In the genomic region with DNA sequence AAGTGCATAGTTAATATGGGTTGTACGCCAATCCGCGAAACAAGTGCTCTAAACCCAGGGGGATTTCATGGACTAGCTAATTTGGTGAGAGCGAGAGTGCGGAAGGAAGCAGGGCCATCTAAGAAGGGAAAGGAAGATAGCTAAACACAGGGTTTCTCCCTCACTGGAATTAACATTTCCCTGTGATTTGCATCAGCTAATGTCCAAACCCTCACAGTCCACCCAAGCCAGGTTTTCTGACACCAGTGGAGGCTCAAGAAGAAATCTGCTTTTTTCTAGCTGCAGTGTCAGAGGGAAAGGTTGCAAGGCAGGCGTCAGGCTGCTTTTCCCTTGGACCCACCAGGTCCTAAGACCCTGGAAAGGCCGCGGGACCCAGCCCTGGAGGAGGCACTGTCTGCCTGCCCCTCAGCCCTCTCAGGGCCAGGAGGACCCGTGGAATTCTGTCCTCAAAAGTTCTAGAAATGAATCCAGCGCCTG, we compare ENCODE assay signal across 11 mouse cellular contexts. TPM values are rescaled to one million over a fixed set of nuclear protein-coding genes. Genes with fewer than 3 reads are reported as not detected.
DNase-seq lines count a peak whose midpoint lies in the region; ATAC-seq and TF ChIP-seq lines count a peak whose summit lies in the region.
"Had no signal": no experiment of that assay in that cellular context is flagged by ENCODE, and none has a peak within 500 bp of the region (broad histone marks: within the 10 kb centered on the region; RNA-seq: fewer than 3 reads in every experiment).

No protein-coding gene starts in this region.

- no peaks in the 10 kb centered on the region for H3K27me3 ChIP-seq in heart, embryonic 10.5 days (ENCODE audit: insufficient read depth, poor library complexity, severe bottlenecking)
- H3K27me3 ChIP-seq in heart, postnatal 0 days (ENCODE audit: control insufficient read depth, insufficient read depth, low read length) = no peaks in the 10 kb centered on the region
- no peaks in the 10 kb centered on the region for H3K27me3 ChIP-seq in midbrain, embryonic 12.5 days

- 0 out of 2 replicates have a peak, but pooled peaks have one; percentile 30 for ATAC-seq in heart, postnatal 0 days (ENCODE audit: insufficient read depth, low read depth)
- ATAC-seq in midbrain, embryonic 12.5 days (ENCODE audit: low FRiP score, low read depth) = no peak
- ATAC-seq in granulocyte monocyte progenitor cell, adult 5-6 weeks (replicated peaks; ENCODE audit: poor library complexity, severe bottlenecking) = no peak

- TF ChIP-seq CTCF in heart, postnatal 0 days (IDR thresholded peaks at IDR 0.05; ENCODE audit: low read depth) = no peak

- no peaks in the 10 kb centered on the region for H3K36me3 ChIP-seq in heart, embryonic 10.5 days
- H3K36me3 ChIP-seq in ES-E14 (ENCODE audit: control insufficient read depth, insufficient read depth, low read length, poor library complexity, severe bottlenecking) = no peaks in the 10 kb centered on the region
- H3K36me3 ChIP-seq in heart, postnatal 0 days (replicated peaks; ENCODE audit: control insufficient read depth, insufficient read depth, low read length) = no peaks in the 10 kb centered on the region
- H3K36me3 ChIP-seq in midbrain, embryonic 12.5 days = no peaks in the 10 kb centered on the region

- H3K4me1 ChIP-seq in heart, embryonic 10.5 days = peaks cover 64% of the 10 kb centered on the region
- no peaks in the 10 kb centered on the region for H3K4me1 ChIP-seq in ES-E14 (ENCODE audit: control insufficient read depth in 2 of 2, insufficient read depth in 2 of 2, low read length in 2 of 2, poor library complexity in 1 of 2)
- peaks cover 29% of the 10 kb centered on the region for H3K4me1 ChIP-seq in heart, postnatal 0 days (ENCODE audit: control insufficient read depth, insufficient read depth)
- H3K4me1 ChIP-seq in midbrain, embryonic 12.5 days = peaks cover 82% of the 10 kb centered on the region

- H3K4me2 ChIP-seq in heart, postnatal 0 days (ENCODE audit: low read depth, low read length) = no peak overlapping the region
- peak overlapping the region; percentile 70 for H3K4me2 ChIP-seq in midbrain, embryonic 12.5 days (replicated peaks)

- H3K9ac ChIP-seq in ES-E14 (ENCODE audit: insufficient read depth, low read depth, low read length, poor library complexity, severe bottlenecking) = peak overlapping the region; percentile 19; the same call in 1 of the 2 replicates
- no peak overlapping the region for H3K9ac ChIP-seq in heart, postnatal 0 days (replicated peaks; ENCODE audit: low read depth, low read length)
- H3K9ac ChIP-seq in midbrain, embryonic 12.5 days (replicated peaks) = peak overlapping the region; percentile 91

- WGBS in heart, embryonic 10.5 days = 38% methylated on average over 10 of the region's 10 CpGs
- 72% methylated on average over 10 of the region's 10 CpGs for WGBS in heart, postnatal 0 days
- WGBS in midbrain, embryonic 12.5 days = 8% methylated on average over 10 of the region's 10 CpGs

- DNase-seq in heart, embryonic 10.5 days (ENCODE audit: low spot score) = peak; percentile 76
- DNase-seq in heart, postnatal 25 days (ENCODE audit: low spot score) = no peak
- no peak for DNase-seq in ES-E14 (ENCODE audit: low read depth, low spot score)
- DNase-seq in heart, postnatal 0 days (ENCODE audit: low spot score) = peak; percentile 7
- no peak for DNase-seq in left cerebral cortex, postnatal 4 days
- no peak for DNase-seq in kidney, postnatal 14 days
- DNase-seq: B cell, adult 2 months; cerebellum, adult 9-10 months had no signal

- intact Hi-C loops in heart, postnatal 25 days (cut with DNase I) = no loop called here
- intact Hi-C loops in left cerebral cortex, postnatal 4 days (cut with DNase I) = loop anchor here (10.0 kb wide), 1 partner anchor 656 kb away; a partner anchor contains a TSS

- peak overlapping the region; percentile 60 for H3K4me3 ChIP-seq in heart, embryonic 10.5 days
- 0 out of 4 replicates have a peak overlapping the region, but pooled peaks of 1 of the 2 experiments have one; percentile 54 for H3K4me3 ChIP-seq in ES-E14 (ENCODE audit: insufficient read depth in 1 of 2, low read depth in 1 of 2, low read length in 2 of 2, poor library complexity in 1 of 2, severe bottlenecking in 1 of 2)
- H3K4me3 ChIP-seq in heart, postnatal 0 days (ENCODE audit: low read depth, low read length) = no peak overlapping the region
- peak overlapping the region; percentile 99 for H3K4me3 ChIP-seq in midbrain, embryonic 12.5 days

- peak overlapping the region; percentile 100 for H3K27ac ChIP-seq in heart, embryonic 10.5 days
- H3K27ac ChIP-seq in ES-E14 (ENCODE audit: insufficient read depth, low read depth, low read length, poor library complexity, severe bottlenecking) = no peak overlapping the region
- no peak overlapping the region for H3K27ac ChIP-seq in heart, postnatal 0 days (ENCODE audit: low read depth)
- H3K27ac ChIP-seq in midbrain, embryonic 12.5 days (replicated peaks) = peak overlapping the region; percentile 96

- no peaks in the 10 kb centered on the region for H3K9me3 ChIP-seq in heart, embryonic 10.5 days
- H3K9me3 ChIP-seq in ES-E14 (ENCODE audit: control insufficient read depth, insufficient read depth, low read depth, low read length) = no peaks in the 10 kb centered on the region
- H3K9me3 ChIP-seq in heart, postnatal 0 days (replicated peaks; ENCODE audit: control insufficient read depth, low read length) = no peaks in the 10 kb centered on the region
- H3K9me3 ChIP-seq in midbrain, embryonic 12.5 days = no peaks in the 10 kb centered on the region

- TF ChIP-seq EP300 in heart, postnatal 0 days (IDR thresholded peaks at IDR 0.05; ENCODE audit: low read depth) = no peak

- in situ Hi-C loops in ES-E14 (cut with MboI; ENCODE audit: low sequenced_read_pairs in 2 of 2, unreplicated experiment in 2 of 2) = loop anchor here (5.0 to 25.0 kb wide), 2 partner anchors 638 to 1398 kb away; a partner anchor contains a TSS

TF ChIP-seq in ES-E14, 5 proteins besides CTCF, POLR2A, EP300 and RAD21:
- TF ChIP-seq ZNF384 (IDR thresholded peaks at IDR 0.05; ENCODE audit: low read depth, low read length) (no peak), CHD2 (IDR thresholded peaks at IDR 0.05; ENCODE audit: low read depth, low read length) (no peak), MAFK (IDR thresholded peaks at IDR 0.05; ENCODE audit: insufficient read depth, low read depth, low read length) (no peak), HCFC1 (IDR thresholded peaks at IDR 0.05; ENCODE audit: borderline replicate concordance, insufficient read depth, low read length) (no peak), ZC3H11A (IDR thresholded peaks at IDR 0.05; ENCODE audit: borderline replicate concordance, low read depth, low read length) (no peak)

RNA-seq across cellular contexts. Expression of a gene that starts 1.4 kb away (rescaled TPM):
- polyA plus RNA-seq in heart, embryonic 10.5 days (2016; fragmentation: Nextera tagmentation; extraction: Ambion mirVana) = 14.5 and 14.9 TPM in 2 replicates
- total RNA-seq in heart, postnatal 25 days (2021) = 1 to 10 TPM; 3.5 to 3.8 TPM
- total RNA-seq in ES-E14 (2012; rRNA removed) = 1.9 and 6.2 TPM in 2 replicates
- total RNA-seq in heart, postnatal 0 days (2014; rRNA removed; ENCODE audit: low replicate concordance) = 3.5 and 7.8 TPM in 2 replicates
- 6.9 and 8.4 TPM in 2 replicates for polyA plus RNA-seq in heart, postnatal 0 days (2015; fragmentation: Nextera tagmentation; extraction: Ambion mirVana)
- polyA plus RNA-seq in midbrain, embryonic 12.5 days (2016; fragmentation: Nextera tagmentation; extraction: Ambion mirVana) = 20.5 and 21.5 TPM in 2 replicates
- not detected in 2 replicates for total RNA-seq in granulocyte monocyte progenitor cell, adult 5-6 weeks (2014; fragmentation: Nextera tagmentation)
- 0.26 TPM in 1 of 2 replicates, not detected in the other for total RNA-seq in granulocyte monocyte progenitor cell, adult 5-6 weeks (2017)
- 1 to 10 TPM; 3.2 to 5.2 TPM for total RNA-seq in left cerebral cortex, postnatal 4 days (2021)

RNA-seq across cellular contexts. Expression of a gene that starts 9.9 kb away (rescaled TPM):
- 6.7 and 9.4 TPM in 2 replicates for polyA plus RNA-seq in heart, embryonic 10.5 days (2016; fragmentation: Nextera tagmentation; extraction: Ambion mirVana)
- total RNA-seq in heart, postnatal 25 days (2021) = 1 to 10 TPM; 3.3 to 4.0 TPM
- total RNA-seq in ES-E14 (2012; rRNA removed) = 0.63 and 2.6 TPM in 2 replicates
- 4.4 and 7.1 TPM in 2 replicates for total RNA-seq in heart, postnatal 0 days (2014; rRNA removed; ENCODE audit: low replicate concordance)
- 2.2 and 2.4 TPM in 2 replicates for polyA plus RNA-seq in heart, postnatal 0 days (2015; fragmentation: Nextera tagmentation; extraction: Ambion mirVana)
- 23.8 and 26.6 TPM in 2 replicates for polyA plus RNA-seq in midbrain, embryonic 12.5 days (2016; fragmentation: Nextera tagmentation; extraction: Ambion mirVana)
- not detected in 2 replicates for total RNA-seq in granulocyte monocyte progenitor cell, adult 5-6 weeks (2014; fragmentation: Nextera tagmentation)
- not detected in 2 replicates for total RNA-seq in granulocyte monocyte progenitor cell, adult 5-6 weeks (2017)
- total RNA-seq in left cerebral cortex, postnatal 4 days (2021) = 10 to 100 TPM; 11.6 to 13.9 TPM

RNA-seq across cellular contexts. Expression of a gene that starts 16.1 kb away (rescaled TPM):
- polyA plus RNA-seq in heart, embryonic 10.5 days (2016; fragmentation: Nextera tagmentation; extraction: Ambion mirVana) = 39.8 and 54.8 TPM in 2 replicates
- total RNA-seq in heart, postnatal 25 days (2021) = 10 to 100 TPM; 32.6 to 35.1 TPM
- 39.7 and 40.7 TPM in 2 replicates for total RNA-seq in ES-E14 (2012; rRNA removed)
- 14.8 and 25.6 TPM in 2 replicates for total RNA-seq in heart, postnatal 0 days (2014; rRNA removed; ENCODE audit: low replicate concordance)
- polyA plus RNA-seq in heart, postnatal 0 days (2015; fragmentation: Nextera tagmentation; extraction: Ambion mirVana) = 22.1 and 24.8 TPM in 2 replicates
- 64.9 and 70.4 TPM in 2 replicates for polyA plus RNA-seq in midbrain, embryonic 12.5 days (2016; fragmentation: Nextera tagmentation; extraction: Ambion mirVana)
- total RNA-seq in granulocyte monocyte progenitor cell, adult 5-6 weeks (2014; fragmentation: Nextera tagmentation) = 76.1 and 128 TPM in 2 replicates
- 51.8 and 65.0 TPM in 2 replicates for total RNA-seq in granulocyte monocyte progenitor cell, adult 5-6 weeks (2017)
- total RNA-seq in left cerebral cortex, postnatal 4 days (2021) = 10 to 100 TPM; 50.4 to 59.6 TPM

RNA-seq across cellular contexts. Expression of a gene that starts 42.2 kb away (rescaled TPM):
- not detected in 2 replicates for polyA plus RNA-seq in heart, embryonic 10.5 days (2016; fragmentation: Nextera tagmentation; extraction: Ambion mirVana)
- total RNA-seq in heart, postnatal 25 days (2021) = not detected
- total RNA-seq in ES-E14 (2012; rRNA removed) = not detected in 2 replicates
- not detected in 2 replicates for total RNA-seq in heart, postnatal 0 days (2014; rRNA removed; ENCODE audit: low replicate concordance)
- not detected in 2 replicates for polyA plus RNA-seq in heart, postnatal 0 days (2015; fragmentation: Nextera tagmentation; extraction: Ambion mirVana)
- polyA plus RNA-seq in midbrain, embryonic 12.5 days (2016; fragmentation: Nextera tagmentation; extraction: Ambion mirVana) = not detected in 2 replicates
- not detected in 2 replicates for total RNA-seq in granulocyte monocyte progenitor cell, adult 5-6 weeks (2014; fragmentation: Nextera tagmentation)
- not detected in 2 replicates for total RNA-seq in granulocyte monocyte progenitor cell, adult 5-6 weeks (2017)
- not detected for total RNA-seq in left cerebral cortex, postnatal 4 days (2021)
- total RNA-seq: left cerebral cortex, postnatal 25 days had no signal

Comparison
In these comparisons a context has a peak if more than half of its experiments do, and no peak if none do; other contexts are left out.
1. DNase-seq: peak in heart, embryonic 10.5 days (single experiment) and heart, postnatal 0 days (single experiment); none in heart, postnatal 25 days (single experiment), ES-E14 (single experiment), left cerebral cortex, postnatal 4 days (single experiment) and kidney, postnatal 14 days (single experiment).
2. H3K27ac ChIP-seq: peak in heart, embryonic 10.5 days (single experiment) and midbrain, embryonic 12.5 days (single experiment); none in ES-E14 (single experiment) and heart, postnatal 0 days (single experiment).